Mouse (Mus musculus) lung, postnatal 36 days (tissue): ENCODE data around the gene Cd68.
A peak's percentile ranks its signal among the peaks of the same experiment; 100 is the strongest.
"Not testable (repeated sequence)": the region's sequence is repeated elsewhere in the genome, so short reads cannot be mapped to it uniquely, and the experiment has no call there.

Source experiments
- DNase-seq: peaks from one replicate; pipeline ENCODE4 v3.0.0; 2022; ENCODE audit warnings: mixed read lengths

The Cd68 gene

DNA sequence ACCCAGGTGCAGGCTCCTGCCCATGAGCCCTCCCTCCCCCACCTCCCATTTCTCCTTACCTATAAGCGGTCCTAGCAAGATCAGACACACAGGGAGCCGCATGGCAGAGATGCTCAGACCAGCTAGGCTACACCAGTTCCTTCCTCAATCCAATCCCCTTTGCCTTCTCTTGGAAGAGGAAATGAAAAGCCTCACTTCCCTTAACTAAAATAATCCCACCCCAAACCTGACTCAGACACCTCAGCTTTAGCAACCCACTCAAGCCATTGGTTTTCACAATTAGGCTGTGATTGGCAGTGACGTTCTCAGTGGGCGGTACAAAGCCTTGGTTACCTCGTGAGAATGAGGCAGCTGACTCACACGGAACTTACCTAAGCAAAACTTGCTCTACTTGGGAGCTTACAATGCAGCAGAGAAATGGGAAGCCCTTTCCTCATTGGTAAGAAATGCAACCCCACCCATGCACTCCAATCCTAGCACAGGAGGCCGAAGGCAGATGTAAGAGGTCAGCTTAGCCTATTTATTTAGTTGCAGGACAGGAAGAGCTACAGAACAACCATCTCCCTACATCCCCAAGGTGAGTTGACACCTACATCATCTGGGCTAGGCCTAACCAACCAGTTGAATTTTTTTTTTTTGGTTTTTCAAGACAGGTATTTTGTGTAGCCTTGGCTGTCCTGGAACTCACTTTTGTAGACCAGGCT, at the start of gene Cd68:
Gene Cd68, minus strand, starts transcription at position 193 of the 704 bp plus-strand sequence.
- DNase-seq, result peak; percentile 88

DNA sequence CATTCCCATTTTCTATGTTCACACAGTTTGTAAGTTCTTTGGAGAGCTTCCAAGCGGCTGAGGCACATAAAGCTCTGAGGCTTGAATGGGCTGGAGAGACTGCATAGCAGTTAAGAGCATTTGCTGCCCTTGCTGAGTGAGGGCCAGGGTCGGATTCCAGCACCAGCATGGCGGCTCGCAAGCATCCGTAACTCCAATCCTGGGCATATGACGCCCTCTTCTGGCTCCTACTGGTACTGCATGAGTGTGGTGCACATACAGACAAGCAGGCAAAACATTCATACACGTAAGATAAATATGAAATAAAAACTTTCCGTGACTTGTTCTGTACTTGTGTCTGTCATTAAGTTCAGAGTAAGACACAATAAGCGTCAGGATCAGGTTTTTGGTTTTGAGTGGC, 49.5 kb upstream of the Cd68 start:
- DNase-seq, result peak; percentile 72

DNA sequence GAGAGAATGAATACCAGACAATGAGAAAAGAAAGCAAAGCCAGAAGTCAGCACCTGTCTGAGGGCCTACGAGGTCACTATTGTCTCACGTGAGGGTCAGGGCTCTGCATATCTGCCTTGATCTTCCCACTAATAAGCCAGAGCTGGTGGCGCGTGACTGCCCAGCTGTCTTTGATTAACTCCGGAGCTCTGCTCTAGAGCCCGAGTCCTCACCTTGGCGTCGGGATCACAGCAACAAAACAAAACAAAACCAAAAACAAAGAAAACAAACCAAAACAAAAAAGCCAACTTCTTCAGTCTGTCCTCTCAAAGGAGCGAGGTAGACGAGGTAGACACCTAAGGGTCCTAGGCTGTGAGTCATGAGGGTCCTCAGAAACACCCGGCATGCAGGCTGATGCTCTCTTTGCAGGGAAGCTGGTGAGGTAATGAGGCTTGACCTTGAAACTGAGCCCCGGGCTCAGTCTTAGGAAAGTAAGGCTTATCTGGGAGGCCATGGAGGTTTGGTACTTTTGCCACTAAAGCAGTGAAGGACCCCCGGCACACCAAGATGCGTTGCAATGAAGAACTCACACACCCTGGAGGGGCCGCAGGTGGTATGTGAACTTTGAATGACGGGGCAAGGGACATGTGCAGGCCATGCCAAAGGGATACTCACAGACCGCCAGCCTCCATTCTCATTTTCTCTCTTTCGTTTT, 48.8 kb upstream of the Cd68 start:
- no peak for DNase-seq

DNA sequence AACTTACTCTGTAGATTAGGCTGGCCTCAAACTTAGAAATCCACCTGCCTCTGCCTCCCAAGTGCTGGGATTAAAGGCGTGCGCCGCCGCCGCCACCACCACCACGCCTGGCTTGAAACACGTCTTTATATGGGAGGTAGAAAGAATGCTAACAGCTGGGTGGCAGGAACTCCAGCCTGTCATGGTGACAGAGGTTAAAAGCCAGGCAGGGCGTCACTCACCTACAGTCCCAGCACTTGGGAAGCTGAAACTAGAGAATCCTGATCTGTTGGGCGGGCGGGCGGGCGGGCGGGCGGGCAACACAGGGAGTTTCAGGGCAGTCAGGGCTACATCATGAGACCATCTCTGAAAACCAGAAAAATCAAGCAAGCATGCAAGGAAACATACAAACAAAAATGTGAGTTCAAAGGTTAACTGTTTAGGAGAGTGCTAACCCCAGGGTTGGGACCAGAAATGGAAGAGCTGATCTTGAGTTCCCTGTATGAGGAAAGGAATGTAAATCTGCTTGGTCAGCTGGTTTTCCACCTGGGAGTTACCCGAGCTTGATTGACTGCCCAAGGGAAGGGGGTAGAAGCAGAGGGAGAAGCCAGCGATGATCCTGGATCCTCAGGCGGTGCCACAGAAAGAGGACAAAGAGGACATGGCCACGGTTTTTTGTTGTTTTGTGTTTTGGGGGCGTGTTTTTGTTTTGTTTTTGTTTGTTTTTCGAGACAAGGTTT, 47.2 kb upstream of the Cd68 start:
- no peak for DNase-seq

DNA sequence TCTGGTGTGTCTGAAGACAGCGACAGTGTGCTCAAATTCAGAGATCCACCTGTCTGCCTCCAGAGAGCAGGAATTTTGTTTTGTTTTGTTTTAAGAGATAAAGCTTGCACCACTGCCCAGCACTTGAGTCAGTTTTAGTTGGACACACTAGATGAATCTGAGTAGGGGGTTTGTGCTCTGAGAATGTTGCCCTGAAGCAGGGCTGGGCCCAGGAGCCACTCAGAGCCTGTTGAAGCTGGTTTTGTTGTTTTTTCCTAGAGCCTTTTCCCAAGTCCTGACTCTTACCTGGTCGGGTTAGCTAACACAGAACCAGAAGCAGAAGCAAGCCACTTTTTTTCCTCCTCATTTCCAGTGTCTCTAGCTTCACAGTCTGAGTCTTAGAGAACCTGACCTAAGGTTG, 45.1 kb upstream of the Cd68 start:
- no peak for DNase-seq

DNA sequence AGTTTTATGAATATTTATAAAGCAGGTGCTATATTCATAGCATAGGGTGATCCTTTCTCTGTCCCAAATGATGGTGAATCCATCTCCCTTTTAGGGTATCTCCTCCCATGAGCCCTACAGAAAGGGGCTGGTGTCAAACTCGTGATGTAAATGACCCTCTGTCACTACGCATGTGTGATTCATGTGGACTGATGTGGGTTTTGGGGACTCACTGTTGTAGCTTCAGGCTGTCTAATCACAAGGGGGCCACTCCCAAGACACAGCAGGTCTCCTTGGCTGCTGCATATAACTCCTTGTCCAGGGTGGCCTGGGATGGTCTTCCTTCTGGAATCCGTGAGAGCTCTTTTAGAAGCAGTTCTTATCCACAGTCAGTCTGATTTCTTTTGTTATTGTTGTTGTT, 44.5 kb upstream of the Cd68 start:
- DNase-seq, result no peak

DNA sequence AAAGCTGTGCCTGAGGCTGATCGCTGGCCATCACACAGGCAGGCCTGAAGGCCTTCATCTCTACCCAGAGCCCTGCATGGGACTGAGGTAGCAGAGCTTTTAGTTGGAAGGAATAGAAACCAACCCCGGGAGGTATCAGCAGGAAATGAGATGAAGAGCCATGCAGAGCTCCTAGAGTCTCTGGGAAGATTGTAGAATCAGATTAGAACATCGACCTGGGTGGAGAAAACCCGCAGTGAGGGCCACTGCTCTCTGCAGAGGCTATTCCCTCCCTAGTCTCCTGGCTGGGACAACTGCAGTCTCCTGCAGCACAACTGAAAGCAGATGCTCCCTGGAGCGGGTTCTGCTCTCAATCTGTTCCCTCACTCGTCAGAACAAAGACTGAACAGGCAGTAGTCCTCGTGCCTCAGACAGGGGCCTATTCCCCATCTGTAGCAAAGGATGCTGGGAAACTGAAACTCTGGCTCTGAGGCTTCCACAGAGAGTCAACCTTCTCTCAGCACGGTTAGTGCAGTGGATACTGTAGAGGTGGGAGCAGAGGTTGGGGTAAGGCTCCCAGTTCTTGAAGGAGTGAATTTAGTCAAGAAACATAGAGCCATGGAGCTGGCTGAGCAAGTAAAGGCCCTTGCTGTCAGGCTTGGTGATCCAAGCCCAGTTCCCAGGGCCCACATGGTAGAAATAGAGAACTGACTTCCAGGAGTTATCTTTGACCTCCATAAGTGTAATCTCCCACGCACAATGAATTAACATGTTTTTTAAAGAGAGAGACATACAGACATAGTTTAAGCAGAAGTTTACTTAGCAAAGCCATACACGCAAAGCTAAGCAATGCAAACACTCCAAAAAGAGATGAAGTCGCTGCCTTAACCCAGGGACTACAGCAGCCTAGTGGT, 43.8 kb upstream of the Cd68 start:
- DNase-seq, result no peak

DNA sequence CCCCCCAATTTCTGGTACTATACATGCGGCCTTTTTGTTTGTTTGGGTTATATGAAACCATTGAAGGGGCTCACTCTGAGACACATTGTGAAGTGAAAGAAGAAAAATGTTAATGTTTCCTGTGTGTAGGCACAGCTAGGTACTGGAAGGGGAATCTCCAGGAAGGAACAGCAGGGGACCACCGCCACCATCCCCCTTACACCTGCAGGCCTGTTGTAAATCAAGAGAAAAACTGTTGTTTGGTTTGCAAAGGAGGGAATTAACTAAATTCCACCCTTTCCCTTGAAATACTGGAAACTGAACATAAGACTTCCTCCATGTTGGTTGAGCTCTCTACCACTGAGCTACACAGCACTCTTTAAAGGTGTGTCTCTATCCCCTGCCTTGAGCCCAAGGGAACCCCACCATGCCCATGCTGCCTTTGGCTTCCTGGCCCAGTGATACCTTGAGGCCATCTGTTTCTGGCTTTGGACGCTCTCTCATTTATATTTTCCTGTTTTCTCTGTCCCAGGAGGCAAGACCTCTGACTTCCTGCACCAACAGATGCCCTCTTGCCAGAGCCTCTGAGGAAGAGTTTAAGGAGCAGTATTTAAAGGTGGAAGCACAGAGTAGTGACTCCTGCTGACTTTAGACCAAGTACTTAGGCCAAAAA, 42.8 kb upstream of the Cd68 start:
- DNase-seq, result no peak

DNA sequence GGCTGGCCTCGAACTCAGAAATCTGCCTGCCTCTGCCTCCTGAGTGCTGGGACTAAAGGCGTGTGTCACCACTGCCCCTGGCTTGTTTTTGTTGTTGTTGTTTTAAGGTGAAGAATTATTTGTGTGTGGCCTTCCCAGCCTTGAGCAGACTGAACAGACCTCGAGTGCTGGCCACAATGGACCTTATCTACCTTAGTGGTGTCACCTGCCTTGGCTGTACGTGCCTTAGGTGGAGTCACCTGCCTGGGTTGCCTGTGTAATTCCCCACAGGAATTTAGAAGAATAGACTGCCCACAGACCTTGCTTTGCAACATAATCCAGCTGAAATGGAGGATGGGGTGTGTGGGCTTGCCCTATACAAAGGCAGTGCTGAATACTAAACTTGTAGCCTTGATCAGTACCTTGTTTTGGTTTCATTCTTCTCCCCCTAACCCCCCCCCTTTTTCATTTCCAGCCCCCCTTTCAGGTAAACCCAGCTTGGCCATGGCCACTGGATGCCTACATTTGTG, 42.0 kb upstream of the Cd68 start:
- no peak for DNase-seq

DNA sequence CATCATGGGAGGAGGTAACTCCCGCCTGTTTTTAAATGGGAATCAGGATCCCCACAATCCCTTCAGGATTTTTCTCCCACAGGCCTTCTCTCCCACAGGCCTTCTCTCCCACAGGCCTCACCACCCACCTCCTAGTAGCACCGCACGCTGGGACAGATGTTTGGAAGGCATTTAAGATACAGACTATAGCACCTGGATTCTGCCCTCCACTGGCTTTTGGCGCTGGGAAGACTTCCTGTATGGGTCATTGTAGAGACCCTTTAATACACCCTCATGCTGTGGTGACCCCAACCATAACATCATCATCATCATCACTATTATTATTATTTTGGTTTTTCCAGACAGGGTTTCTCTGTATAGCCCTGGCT, 41.5 kb upstream of the Cd68 start:
- no peak for DNase-seq

DNA sequence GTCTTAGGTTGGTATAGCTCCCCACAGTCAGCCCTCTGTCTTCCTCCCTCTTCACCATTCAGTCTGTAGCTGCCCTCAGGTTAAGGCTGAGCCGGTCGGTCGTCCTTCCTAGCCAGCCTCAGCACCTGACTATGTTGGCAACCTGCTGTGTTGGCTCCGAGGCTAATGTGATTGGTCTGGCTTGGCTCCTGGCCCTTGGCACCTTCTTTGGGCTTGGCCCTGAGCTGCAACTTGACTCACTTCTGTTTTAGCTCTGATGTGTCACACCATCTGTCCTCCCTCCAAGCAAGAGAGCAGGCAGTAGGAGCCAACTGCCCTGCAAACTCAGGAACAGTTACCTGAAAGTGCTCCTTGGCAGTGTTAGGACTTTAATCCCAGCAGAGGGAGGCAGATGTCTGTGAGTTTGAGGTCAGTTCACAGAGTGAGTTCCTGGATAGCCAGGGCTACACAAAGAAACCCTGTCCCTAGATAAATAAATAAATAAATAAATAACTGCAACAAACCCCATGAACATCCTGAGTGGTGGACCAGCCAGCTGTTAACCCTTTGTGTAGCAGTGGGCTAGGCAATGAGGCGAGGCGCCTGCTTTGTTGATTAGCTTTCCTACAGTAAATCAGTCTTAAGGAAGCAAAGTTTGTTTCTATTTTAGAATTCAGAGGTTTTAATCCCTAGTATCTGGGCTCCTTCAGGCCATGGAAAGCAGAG, 41.0 kb upstream of the Cd68 start:
- DNase-seq, result peak; percentile 75

DNA sequence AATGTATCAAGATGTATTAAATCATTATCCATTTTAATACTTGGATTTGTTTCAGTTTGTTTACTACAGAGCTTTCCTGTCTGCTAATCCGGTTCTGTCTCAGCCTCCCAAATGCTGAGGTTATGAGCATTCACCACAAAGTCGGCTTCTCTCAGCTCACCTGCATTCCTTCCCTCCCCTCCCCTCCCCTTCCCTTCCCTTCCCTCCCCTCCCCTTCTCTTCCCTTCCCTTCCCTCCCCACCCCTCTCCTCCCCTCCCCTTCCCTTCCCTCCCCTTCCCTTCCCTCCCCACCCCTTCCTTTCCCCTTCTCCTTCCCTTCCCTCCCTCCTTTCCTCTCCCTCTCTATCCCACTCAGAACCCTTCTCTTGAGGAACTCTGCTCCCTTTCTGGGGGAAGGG, 38.7 kb upstream of the Cd68 start:
- DNase-seq, result no peak

DNA sequence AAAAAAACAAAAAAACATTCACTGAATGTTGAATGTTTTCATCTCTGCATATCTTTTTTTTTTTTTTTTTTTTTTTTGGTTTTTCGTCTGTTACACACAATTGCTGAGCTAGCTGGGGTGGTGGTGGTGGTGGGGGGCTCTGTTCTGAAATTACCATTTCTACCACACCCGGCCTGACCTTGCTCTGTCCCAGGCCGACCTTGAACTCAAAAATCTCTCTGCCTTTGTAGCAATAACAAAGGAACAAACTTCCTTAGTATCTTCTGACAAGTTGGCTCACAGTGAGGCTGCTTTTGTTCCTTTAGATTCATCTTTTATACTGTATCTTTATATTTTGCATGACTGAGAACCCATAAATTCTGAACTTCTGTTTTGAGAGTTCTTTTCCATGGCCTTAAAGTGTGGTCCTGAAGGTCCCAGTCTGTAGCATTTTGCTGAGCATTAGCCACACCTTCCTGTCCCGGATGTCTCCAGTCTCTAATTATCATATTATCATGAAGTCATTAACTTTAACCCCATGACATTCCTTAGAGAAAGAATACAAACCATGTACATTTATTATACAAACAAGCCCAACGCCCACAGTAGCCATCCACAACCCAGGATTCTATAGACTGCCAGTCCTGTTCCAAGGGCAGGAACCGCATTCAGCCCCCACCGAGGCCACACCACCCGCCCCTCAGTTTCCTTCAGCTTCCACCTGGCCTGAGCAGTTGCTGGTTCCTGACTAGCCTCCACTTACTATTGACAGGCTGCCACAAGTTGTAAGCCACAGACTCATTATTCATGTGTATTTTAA, 38.1 kb upstream of the Cd68 start:
- DNase-seq, result no peak

DNA sequence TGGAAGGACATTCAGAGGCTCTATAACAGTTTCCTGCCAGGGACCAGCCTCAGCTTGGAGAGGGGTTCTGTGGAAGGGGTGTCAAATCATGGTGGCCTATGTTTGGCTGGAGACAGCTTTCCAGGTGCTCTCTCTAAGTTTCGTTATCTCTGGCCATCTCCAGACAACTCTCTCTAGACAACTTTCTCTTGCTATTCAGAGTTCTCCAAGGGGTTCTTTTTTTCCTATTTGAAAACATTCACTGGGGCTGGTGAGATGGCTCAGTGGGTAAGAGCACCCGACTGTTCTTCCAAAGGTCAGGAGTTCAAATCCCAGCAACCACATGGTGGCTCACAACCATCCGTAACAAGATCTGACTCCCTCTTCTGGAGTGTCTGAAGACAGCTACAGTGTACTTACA, 37.4 kb upstream of the Cd68 start:
- DNase-seq, result not testable (repeated sequence)

DNA sequence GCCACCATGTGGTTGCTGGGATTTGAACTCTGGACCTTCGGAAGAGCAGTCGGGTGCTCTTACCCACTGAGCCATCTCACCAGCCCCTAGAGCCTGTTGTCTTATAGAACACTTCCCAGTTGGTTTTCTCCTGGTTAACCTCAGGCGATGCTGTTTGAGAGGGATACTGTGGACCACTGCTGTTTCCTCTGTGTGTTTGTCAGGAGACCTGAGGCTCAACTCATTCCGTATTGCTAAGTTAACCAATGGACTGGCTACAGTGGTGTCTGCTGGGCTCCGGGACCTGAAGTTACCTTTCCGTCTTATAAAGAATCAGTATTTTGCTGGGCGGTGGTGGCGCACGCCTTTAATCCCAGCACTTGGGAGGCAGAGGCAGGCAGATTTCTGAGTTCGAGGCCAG, 36.9 kb upstream of the Cd68 start:
- not testable (repeated sequence) for DNase-seq

DNA sequence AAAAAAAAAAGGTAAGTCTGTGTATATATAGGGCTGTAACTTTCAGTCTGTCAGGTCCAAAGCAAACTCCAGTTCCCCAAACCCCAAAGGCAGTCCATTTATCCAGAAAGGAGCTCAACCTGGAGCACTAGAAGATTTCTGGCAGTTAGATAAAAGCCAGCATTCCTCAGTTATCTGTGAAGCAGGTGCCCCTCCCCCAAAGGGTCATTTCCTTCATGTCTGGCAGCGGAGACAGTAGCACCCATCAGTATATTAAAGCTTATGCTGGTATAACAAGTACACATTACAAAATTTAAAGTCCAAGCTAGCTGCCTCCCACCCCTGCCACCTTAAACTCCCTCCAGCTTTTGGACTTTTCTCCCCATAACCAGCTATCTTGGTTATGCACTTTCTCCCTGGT, 33.6 kb upstream of the Cd68 start:
- DNase-seq, result no peak

DNA sequence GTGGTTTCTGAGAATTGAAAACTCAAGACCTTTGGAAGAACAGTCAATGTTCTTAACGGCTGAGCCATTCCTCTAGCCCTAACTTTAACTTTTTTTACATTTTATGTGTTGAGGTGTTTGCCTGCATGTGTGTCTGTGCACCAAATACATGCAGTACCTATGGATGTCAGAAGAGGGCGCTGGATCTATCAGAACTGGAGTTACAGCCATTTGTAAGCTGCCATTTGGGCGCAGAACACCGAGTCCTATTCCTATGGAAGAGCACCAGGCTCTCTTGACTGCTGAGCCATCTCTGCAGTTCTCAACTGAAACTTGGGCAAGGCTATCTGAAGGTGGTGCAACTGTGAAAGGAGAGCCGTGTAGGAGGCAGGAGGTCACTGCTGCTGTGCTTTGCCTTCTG, 32.6 kb upstream of the Cd68 start:
- no peak for DNase-seq

DNA sequence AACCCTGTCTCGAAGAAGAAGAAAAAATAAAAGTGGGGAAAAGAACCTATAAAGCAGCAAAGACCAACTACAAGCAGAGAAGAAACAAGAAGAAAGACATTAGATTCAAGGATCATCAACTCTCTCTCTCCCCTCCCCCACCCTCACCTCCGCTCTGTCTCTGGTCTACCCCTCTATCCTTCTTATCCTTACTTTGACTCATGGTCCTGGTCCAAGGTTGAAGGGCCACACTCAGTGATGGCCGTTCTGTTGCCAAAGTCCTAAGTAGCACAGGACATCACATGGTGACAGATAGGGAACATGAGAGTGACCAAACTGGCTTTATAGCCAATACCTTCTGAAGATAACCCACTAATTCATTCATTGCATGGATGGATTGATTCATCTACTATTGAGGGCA, 31.4 kb upstream of the Cd68 start:
- no peak for DNase-seq

DNA sequence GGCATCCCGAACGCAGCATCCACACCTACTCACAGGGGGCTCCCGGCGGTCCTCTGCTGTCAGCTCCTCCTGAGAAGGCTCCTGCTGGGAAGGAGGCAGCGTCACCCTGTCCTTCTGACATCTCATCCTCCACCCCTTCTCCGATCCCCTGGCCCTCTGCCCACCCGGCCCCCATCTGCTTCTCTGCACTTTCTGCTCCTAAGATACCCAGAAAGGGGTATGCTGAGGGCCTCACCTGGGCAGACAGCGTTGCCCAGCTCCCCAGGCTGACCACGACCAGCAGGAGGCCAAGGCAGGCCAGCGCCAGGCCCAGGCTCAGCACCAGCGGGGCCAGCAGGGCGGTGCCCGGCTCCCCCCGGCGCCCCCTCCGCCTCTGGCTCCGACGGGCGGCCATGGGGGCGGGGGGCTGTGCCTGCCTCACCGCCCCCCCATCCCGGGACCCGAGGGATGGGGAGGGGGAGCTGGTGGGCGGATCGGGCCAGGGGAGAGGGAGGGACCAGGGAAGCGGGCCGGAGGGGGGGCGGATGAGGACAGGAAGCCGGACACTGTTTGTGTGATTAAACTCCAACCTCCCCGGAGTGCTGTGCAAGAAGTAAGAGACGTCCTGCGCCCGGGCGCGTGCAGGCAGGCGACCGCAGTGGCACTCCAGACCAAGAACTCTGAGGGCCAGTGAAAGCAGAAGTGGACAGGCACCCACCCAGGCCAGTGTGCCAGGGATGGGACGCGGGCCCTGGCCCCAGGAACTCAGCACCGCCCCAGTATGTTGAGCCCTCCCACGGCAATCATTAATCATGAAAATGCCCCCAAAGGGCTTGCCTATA, 29.6 kb upstream of the Cd68 start, which contains the start of the genes Tnfsf12 and Tnfsfm13:
Gene Tnfsf12, minus strand, starts transcription at position 489 of the 821 bp plus-strand sequence.
Gene Tnfsfm13, minus strand, starts transcription at position 738 of the 821 bp plus-strand sequence.
- peak; percentile 89 for DNase-seq

DNA sequence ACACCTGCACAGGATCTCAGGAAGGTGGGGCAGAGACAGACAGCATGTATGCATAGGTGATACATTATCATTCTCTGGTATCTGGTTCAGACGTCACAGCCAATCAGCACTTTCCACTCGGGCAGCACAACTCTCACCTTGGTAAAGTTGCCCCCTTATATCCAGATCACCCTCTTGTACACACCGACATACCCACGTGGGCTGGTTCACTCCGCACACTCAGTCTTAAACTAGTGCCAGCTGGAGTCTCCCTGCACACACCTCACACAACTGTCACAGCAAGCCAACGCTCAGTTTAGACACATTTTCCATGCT, 29.1 kb upstream of the Cd68 start:
- DNase-seq, result no peak
